Mouse (Mus musculus) brain, embryonic 14.5 days (tissue): ENCODE data around the gene Etv4. TPM values are rescaled to one million over a fixed set of nuclear protein-coding genes. Genes with fewer than 3 reads are reported as not detected.

Experiments
- DNase-seq: peaks from one replicate; pipeline ENCODE4 v3.0.0-alpha.2; 2011; ENCODE audit warnings: low read depth
- CTCF ChIP-seq: fragments of 200-500 bp; IDR thresholded peaks from 2 replicates; pipeline ENCODE4 v1.5.1; 2012; ENCODE audit warnings: inconsistent platforms, mild to moderate bottlenecking, moderate library complexity, borderline replicate concordance; ENCODE audit not compliant: insufficient read depth, insufficient read length; ENCODE audit errors: extremely low read depth
- POLR2A ChIP-seq: fragments of 200-500 bp; IDR thresholded peaks from 2 replicates; pipeline ENCODE4 v1.6.1; 2012; ENCODE audit warnings: mild to moderate bottlenecking, inconsistent platforms, borderline replicate concordance; ENCODE audit not compliant: poor library complexity, insufficient read depth, insufficient read length, severe bottlenecking; ENCODE audit errors: extremely low read depth
- polyA plus RNA-seq: library from polyadenylated mRNA; depleted of rRNA; stranded (reverse); fragments of >200 nt; gene quantifications from 2 replicates; pipeline ENCODE4 v1.2.3, GENCODE M21; 2012

Etv4 gene
- polyA plus RNA-seq, 1 experiment: 10.4 TPM

- no peak for TF ChIP-seq POLR2A
- TF ChIP-seq CTCF: no peak
These were observed 24.1 kb upstream of the Etv4 start for GRCm38 (mm10) chr11:101809060-101809828.

GRCm38 (mm10) chr11:101807266-101807665 lies 22.1 kb upstream of the Etv4 start:
- DNase-seq: no peak
- TF ChIP-seq CTCF (no peak), POLR2A (no peak)

More at GRCm38 (mm10) chr11:101809060-101809828, 24.1 kb upstream of the Etv4 start:
- peak; percentile 31 for DNase-seq

GRCm38 (mm10) chr11:101806741-101807140 lies 21.6 kb upstream of the Etv4 start:
- no peak for DNase-seq
- TF ChIP-seq CTCF (no peak), POLR2A (no peak)

- no peak for DNase-seq
- TF ChIP-seq CTCF (no peak), POLR2A (no peak)
These were observed 20.0 kb upstream of the Etv4 start for GRCm38 (mm10) chr11:101805113-101805704.

DNA sequence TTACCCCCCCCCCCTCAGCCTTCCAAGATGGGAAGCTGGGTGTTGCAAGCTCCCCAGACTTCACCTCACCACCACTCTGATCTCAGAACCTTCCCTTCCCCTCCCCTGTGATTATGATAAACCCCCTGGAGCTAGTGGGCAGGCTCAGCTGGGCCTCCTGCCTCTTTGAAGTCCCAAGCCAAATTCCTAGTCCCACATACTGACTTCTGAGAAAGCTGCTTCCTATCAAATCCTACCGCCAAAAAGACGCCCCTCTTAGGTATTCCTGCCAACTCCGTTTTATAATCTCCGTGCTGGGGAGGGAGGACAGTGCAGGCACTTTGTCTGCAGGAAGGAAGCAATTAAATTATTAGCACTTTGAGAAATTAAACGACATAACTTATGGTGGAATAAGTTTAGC lies 16.2 kb upstream of the Etv4 start:
- DNase-seq: no peak
- TF ChIP-seq CTCF (no peak), POLR2A (no peak)

- no peak for DNase-seq
- no peak for TF ChIP-seq POLR2A
- TF ChIP-seq CTCF: no peak
These were observed 12.9 kb upstream of the Etv4 start for GRCm38 (mm10) chr11:101798083-101798482.

- TF ChIP-seq CTCF (no peak), POLR2A (no peak)
- DNase-seq: no peak
These were observed 12.2 kb upstream of the Etv4 start for GRCm38 (mm10) chr11:101797355-101797754.

GRCm38 (mm10) chr11:101790811-101791526 lies 5.8 kb upstream of the Etv4 start:
- no peak for TF ChIP-seq POLR2A
- no peak for TF ChIP-seq CTCF

DNA sequence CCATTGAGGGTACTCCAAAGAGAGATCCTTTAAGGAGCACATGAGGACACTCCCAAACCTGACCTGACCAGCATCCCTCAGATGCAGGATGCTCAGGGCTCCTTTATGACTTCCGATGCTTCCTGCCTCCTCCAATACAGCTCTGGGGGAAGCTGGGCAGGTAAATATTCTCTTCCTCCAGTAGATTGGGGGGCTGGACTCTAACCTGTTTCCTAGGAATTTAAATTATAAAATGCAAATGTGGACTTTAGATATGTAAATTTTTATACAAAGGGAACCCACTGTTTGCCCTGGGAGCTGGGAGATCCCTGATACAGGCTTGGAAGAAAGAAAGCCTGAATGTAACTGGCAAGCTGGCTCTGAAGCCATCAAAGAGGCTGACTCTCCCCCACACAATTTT lies 2.3 kb upstream of the Etv4 start:
- TF ChIP-seq POLR2A (no peak), CTCF (no peak)
- DNase-seq: no peak

More at GRCm38 (mm10) chr11:101790811-101791526, 5.8 kb upstream of the Etv4 start:
- DNase-seq: peak; percentile 82

- DNase-seq: no peak
These were observed 1.5 kb upstream of the Etv4 start for GRCm38 (mm10) chr11:101786651-101787050.

DNA sequence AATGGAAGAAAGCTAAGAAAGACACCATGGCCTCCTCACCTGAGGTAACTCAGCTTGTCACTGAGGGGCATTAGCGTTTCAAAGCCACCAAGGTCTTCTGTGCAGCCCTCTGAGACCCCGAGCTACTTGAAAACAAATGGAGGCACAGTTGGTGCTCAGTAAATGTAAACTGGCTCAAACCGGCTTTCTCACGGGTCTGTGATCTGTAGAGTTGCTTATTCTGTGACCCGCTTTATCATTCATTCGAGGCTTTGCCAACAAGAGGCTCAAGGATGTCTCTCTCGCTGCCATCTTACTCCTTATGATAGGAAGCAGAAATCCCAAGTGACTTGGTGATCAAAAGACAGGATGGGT lies 658 bp upstream of the Etv4 start:
- TF ChIP-seq POLR2A (no peak), CTCF (no peak)
- DNase-seq: no peak

More at GRCm38 (mm10) chr11:101786651-101787050, 1.5 kb upstream of the Etv4 start:
- TF ChIP-seq CTCF (no peak), POLR2A (no peak)

DNA sequence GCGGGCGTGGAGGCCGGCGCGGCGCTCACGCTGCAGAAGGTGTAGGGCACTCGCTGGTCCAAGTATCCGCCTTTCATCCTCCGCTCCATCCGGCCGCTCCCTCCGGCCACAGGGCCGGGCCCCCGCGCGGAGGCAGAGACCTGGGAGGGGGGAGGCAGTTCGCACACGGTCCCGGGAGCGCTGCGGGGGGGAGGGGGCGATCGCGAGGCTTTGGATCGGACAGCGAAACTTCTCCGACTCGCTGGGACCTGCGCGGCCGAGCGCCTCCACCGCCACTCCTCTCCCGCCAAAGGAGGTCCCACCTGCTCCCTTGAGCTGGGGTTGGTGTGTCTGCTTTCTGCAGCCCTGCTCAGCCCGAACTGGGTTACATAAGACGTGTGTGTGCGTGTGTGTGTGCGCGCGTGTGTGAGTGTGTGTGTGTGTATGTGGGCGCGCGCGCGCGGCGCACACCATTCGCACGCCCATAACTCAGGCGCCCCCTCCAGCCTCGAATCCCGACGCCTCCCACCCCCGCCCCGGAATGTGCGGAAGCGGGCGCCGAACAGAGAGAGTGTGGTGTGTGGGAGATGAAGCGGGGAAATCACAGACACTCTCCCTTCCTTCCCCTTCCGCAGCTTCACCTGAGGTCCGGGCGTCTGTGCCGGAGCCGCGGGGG lies 556 bp downstream of the Etv4 start:
- no peak for TF ChIP-seq CTCF
- no peak for DNase-seq

- no peak for DNase-seq
- TF ChIP-seq CTCF (no peak), POLR2A (no peak)
These were observed 1.1 kb downstream of the Etv4 start for GRCm38 (mm10) chr11:101784072-101784471.
